Mouse (Mus musculus): Measurements from ENCODE around the gene Gm28053.
"Not testable (repeated sequence)": the region's sequence is repeated elsewhere in the genome, so short reads cannot be mapped to it uniquely, and the experiment has no call there.

The Gm28053 gene

GRCm38 (mm10) chr6:48718455-48718854, at the start of gene Gm28053, which contains the start of gene Gimap7:
Gene Gm28053, plus strand, starts transcription at chr6:48718607.
Gene Gimap7, plus strand, starts transcription at chr6:48718621.
- DNase-seq = no peak

- no peak for DNase-seq
Measured at GRCm38 (mm10) chr6:48669446-48669969, 48.9 kb upstream of the Gm28053 start.

DNA sequence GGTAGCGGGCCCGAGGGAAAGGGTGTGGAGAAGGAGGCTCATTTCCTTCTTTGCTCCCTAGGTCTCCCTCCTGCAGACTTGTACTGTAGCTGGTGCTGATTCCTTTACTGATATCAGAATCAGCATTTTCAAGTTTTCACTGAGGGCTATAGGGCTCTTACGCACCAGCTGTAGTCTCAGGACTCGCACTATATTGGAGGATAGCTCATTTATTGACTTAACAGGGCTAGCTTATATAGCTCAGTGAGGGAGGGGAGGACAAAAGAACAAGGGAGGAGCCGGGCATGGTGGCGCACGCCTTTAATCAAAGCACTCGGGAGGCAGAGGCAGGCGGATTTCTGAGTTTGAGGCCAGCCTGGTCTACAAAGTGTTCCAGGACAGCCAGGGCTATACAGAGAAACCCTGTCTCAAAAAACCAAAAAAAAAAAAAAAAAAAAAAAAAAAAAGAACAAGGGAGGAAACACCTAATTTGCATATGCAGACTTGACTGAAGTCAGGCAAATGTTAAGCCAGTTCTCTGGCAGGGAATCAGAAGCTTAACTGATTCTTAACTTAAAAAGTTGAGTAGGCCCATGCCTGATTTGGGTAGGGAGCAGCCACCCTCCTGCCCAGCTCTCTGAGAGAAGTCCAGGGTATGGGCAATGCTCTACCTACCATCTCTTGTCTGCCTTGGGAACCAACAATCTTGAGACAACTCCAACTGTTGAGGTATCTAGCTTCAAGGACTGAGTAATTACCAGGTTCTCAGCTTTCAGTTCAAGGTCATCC, 43.9 kb upstream of the Gm28053 start:
- no peak for DNase-seq

DNA sequence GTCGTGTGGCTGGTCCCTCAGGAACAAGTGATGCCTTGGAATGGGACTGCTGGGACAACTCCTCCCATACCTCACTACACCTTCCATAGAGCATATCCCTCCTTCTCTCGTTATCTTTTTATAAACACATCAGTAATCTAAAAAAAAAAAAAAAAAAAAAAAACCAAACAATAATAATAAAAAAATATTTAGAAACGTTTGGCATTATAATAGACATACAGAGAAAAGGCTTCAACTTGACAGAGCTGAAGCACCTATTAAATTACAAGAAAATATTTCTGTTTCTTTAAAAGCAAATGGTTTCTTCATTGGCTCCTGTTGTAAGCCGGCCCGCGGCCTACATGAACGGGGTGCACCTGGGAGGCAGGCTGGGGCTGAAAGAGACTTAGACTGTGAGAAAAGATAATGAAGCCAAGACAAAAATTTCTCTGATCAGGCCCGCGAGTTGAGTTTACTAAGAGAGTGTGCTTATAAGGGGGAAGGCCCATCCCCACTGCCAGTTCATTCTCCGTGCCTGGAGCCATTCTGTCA, 42.9 kb upstream of the Gm28053 start:
- no peak for DNase-seq

DNA sequence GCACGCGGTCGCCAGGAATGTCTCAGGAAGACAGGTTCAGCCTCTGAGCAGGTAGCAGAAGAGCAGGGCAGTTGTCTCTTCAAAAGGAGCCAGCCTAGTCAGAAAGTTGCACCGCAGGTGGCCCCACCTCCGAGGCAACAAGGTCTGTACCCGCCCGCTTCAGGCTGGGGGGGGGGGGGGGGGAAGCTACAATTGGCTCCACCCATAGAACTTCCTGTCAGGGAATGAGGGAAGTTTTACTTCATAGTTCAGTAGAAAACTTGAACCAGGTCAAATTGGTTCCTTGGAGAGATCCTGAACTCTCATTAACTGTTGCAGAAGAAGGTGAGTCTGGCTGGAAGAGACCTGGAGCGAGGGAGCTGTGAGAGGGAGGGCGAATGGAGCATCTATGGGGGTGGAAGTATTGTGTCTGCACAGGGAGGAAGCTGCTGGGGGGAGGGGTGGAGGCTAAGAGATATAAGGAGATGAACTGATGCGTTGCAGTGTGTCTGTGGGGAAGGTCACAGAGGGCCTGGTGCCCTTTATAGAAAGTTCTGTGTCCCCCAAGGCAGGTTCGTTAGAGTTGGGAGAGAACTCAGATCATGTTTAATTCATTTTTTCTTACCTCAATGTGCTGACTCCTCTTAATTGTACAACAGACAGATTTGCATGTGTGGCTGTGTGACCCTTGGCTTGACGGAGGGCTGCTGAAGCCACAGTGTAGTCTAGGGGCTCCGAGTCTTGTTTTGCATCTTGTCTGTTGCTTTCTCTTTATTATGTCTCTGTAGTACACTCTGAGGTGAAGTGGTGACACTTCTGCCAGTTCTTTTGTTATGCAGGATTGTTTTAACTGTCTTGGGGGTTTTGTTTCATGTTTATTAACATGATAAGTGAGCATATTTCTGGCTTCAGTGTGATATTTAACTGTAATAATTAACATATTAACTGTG, 42.2 kb upstream of the Gm28053 start, which contains the start of gene Gimap9:
Gene Gimap9, plus strand, starts transcription at position 199 of the 929 bp plus-strand sequence.
- peak; percentile 64 for DNase-seq

- no peak for DNase-seq
Measured at GRCm38 (mm10) chr6:48676860-48677415, 41.5 kb upstream of the Gm28053 start.

DNA sequence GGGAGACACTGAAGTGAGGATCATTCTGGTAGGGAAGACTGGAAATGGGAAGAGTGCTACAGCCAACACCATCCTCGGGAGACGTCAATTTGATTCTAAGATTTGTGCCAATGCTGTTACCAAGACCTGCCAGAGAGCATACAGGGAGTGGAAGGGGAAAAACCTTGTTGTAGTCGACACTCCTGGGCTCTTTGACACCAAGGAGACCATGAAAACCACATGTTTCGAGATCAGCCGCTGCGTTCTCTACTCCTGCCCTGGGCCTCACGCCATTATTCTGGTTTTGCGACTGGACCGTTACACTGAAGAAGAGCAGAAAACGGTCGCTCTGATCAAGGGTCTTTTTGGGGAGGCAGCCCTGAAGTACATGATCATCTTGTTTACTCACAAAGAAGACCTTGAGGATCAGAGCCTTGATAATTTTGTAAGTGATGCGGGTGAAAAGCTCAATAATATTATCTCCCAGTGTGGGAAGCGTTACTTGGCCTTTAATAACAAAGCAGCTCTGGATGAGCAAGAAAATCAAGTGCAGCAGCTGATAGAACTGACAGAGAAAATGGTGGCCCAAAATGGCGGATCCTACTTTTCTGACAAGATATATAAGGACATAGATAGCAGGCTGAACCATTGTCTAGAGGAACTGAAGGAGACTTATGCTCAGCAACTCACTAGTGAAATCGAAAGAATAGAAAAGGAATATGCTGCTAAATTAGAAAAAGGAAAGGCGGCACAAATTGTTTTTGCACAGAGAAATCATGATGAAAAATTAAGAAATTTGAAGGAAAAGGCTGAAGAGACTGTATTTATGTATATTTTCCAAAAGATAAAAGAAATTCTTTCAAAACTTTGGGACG, 40.7 kb upstream of the Gm28053 start:
- no peak for DNase-seq

DNA sequence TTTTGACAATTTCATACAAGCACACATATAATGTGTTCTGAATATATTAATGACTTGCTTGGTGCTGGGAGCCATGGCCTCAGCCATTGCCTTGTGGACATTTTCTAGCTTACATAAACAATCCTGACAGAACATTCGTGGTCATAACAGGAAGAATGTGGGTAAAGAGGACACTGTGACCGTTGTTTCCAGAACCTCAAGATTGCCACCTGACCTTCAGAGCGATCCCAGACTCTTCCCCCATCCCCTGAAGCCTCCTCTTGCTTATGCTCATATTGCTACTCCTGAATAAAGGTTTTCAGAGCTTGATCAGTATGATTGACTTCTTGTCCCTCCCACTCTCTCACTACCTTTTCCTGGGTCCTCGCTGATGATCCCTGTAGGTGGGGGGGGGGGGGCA, 40.0 kb upstream of the Gm28053 start:
- DNase-seq = no peak

DNA sequence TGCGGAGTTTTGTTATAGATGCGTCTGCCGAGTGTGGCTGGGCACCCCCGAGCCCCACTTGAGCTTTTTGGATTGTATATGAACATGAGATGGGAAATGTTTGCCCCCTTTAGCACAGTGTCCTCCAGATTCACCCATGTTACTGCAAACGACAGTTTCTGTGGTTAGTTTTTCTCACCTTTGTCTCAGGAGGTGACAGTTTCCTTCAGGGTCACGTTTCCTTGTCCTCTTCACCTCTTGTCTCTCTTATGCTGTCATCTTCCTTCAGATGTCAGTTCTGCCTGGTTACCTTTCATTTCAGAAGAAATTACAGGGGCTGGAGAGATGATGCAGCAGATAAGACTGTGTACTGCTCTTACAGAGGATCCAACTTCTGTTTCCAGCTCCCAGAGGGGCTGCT, 38.7 kb upstream of the Gm28053 start:
- DNase-seq = no peak

DNA sequence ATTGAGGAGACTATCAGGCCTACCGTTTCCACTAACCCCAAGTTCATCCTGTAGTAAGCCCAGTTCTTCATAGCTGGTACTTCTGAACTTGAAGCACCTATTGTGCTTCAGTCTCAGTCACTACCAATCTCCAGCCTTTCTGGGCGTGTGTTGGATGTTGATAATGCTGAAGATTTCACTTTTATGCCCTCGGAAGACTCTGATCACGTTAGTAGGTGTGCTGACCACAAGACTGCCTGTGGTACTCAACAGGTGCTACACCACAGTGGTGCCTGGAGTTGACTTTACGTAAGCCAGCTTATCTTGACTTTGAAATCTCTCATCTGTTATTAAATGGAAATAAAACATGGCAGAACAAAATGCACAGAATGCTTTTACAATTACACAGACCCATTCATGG, 38.0 kb upstream of the Gm28053 start:
- DNase-seq = no peak

DNA sequence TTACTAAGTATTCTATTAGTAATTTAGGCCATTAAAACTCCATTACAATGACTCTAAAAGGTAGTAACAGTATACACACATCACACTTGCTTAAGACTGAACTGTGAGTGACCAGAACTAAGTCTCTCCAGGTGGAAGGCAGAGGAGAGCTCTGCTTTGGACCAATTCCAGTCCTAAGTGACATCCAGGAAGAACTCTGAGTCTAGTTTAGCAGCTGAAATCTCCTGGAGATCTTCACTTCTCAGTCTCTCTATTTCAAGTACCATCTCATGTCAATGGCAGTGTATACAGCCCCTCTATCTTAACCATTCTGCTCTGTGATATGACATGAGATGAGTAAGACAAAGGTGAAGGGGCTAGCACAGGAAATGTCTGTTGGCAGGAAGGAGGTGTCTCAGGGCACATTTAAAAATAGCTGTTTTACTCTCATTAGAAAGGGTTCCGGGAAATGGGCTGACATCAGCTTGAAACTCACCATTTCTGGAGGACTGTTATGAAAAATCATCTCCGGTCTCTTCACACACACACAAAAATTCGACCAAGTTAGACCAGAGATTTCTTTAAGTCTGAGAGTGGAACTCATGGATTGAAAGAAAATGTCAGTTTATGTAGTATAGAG, 36.8 kb upstream of the Gm28053 start:
- DNase-seq = no peak

DNA sequence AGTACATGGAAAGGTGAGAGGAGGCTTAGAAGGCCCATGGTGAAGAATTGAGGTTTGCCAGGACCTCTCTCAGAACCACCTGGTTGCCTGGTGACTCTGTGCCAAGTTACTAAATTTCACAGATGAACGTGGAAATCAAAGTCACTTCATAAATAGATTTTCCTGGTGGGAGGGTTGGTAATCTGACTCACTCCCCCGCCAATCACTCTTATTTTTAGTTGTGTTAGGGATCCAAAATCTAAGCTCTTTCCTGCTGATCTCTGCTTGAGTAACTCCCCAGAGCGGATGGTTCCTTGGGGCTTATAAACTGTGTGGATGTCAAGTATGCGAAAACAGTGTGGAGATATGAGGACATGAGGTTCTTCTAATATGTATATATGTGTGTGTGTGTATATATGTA, 36.1 kb upstream of the Gm28053 start:
- no peak for DNase-seq

GRCm38 (mm10) chr6:48683263-48683821, 35.1 kb upstream of the Gm28053 start:
- not testable (repeated sequence) for DNase-seq

GRCm38 (mm10) chr6:48684319-48684718, 34.1 kb upstream of the Gm28053 start, which contains the start of gene Gimap4:
Gene Gimap4, plus strand, starts transcription at chr6:48684549.
- peak; percentile 24 for DNase-seq

- peak; percentile 32 for DNase-seq
Measured at GRCm38 (mm10) chr6:48684806-48685205, 33.6 kb upstream of the Gm28053 start.

DNA sequence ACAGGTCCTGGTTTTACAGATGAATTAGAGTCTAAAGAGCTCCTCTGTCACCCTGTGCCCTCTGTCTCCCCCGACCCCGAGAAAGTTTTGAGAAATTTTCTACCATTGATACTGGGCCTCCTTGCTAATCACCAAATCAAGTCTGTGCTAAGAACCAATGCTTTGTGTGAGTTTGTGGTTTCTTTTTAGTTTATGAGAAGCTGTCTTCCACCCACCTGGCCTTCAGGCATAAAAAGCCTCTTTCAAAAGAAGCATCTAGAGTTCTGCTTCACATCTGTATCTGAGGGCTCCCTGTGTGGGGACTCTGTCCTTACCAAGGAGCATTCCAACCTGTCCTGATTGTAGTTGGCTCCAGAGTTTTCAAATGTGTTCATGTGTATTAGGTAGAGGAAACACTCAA, 33.2 kb upstream of the Gm28053 start:
- DNase-seq = no peak

- DNase-seq = no peak
Measured at GRCm38 (mm10) chr6:48685694-48686665, 32.4 kb upstream of the Gm28053 start.

- DNase-seq = no peak
Measured at GRCm38 (mm10) chr6:48687077-48687476, 31.3 kb upstream of the Gm28053 start.

GRCm38 (mm10) chr6:48689320-48689719, 29.1 kb upstream of the Gm28053 start:
- DNase-seq = no peak

DNA sequence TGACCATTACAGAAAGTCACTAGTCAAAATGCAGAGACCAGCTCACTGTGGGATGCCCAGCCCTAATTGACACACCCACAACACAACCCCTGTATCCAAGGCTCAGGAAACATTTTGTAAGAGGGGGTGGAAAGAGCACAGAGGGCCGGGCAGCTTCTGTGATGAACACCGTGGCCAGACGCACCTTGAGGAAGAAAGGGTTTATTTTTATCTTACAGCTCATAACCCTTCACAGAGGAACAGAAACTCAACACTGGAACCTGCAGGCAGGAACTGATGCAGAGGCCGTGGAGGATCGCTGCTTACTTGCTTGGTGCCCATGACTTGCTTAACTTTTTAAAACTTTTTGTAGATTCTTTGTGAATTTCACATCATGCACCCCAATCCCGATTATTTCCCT, 25.4 kb upstream of the Gm28053 start:
- DNase-seq = no peak

Data from lung, postnatal 10 days (tissue).